Mouse (Mus musculus) 3134 (cell line): Measurements from ENCODE around the gene Il34.

ENCODE experiments used
- DNase-seq: peaks from one replicate; pipeline ENCODE4 v3.0.0-alpha.2; 2011; ENCODE audit warnings: low spot score; ENCODE audit not compliant: insufficient read length; ENCODE audit errors: extremely low read depth

Il34 gene

GRCm38 (mm10) chr8:110714827-110715519 lies 90.8 kb downstream of the Il34 start:
- no peak for DNase-seq

GRCm38 (mm10) chr8:110713073-110713472 lies 92.7 kb downstream of the Il34 start:
- DNase-seq = no peak

GRCm38 (mm10) chr8:110711271-110711934 lies 94.3 kb downstream of the Il34 start:
- DNase-seq = no peak

- no peak for DNase-seq
These were observed 95.1 kb downstream of the Il34 start for GRCm38 (mm10) chr8:110710593-110710992.

GRCm38 (mm10) chr8:110708429-110708828 lies 97.3 kb downstream of the Il34 start:
- no peak for DNase-seq

DNA sequence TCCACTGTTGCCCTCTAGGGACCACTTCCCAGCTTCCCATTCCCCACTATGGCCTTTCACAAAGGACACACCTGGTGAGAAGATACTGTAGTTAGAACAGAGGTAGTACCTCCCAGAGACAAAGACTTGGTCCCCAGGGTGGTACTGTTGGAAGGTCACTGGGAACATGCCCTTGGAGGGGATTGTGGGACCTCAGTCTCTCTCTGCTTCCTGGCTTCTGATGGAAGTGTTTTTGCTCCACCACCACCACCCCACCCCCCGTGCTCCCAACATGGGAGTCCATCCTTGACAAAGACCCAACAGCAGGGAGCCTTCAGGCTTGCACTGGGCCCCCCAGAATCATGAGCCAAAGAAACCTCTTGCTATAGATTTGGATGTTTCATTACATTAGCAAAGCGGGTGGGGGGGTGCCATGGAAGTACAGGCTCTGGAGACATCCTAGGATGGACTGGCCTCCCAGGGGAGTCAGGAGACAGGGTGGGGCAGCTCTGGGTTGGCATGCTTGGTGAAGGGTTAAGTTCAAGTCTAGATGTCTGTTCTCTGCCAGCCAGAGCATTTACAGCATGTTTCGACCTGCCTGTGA lies 99.3 kb downstream of the Il34 start:
- DNase-seq = no peak

DNA sequence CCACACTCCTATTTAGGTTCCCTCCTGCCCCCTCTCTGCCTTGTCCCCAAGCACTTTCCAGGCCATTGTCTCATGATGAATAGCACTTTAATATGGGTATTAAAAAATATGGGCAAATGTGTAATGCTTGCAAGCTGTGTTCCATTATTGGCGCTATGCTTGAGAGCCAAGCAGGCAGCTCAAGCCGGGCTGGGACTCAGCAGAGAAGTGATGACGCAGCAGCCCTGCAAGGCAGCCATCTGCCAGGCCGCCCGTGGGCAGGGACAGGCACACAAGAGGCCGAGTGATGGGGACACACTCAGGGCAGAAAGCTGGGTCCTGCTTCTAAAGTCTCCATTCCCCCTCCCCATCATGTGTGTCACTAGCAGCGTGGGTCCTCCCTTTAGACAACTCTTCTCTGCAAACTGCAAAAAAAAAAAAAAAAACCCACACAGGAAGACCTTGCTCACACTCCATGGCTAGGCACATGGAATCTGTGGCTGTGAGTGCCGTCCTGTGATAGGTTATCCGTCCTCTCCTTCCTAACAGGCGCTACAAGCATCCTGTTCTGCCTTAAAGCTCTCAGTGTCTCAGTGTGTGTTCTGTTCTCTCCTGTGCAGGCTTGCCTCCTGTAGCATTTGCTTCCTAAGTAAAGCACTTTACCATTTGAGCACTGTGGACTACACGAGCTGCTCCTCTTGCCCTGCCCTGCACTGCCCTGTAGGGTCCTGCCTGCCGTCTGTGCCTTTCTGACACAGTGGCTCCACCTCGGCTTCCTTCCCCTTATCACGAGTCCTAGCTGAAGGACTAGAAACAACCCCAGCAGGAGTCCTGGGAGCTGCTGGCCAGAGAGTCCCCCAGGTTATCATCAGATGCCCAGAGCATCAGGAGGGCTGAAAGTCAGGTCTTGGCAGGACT lies 100.1 kb downstream of the Il34 start:
- no peak for DNase-seq

DNA sequence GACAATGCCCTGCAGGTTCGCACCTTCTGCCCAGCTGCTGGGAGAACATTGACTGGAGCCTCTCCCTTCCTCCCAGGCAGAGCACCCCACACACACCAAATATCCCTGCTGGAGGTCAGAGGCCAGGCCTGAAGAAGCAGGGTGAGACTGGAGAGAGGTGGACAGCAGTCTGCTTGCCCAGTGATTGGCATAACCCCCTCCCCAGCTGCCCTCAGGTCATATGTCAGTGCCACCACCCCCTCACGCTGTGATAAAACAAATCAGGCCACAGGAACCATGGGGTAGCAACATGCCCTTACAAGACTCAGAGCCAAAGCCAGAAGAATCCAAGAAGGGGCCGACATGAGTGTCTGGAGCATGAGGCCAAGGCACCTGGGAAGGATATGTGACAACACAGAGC lies 101.6 kb downstream of the Il34 start:
- DNase-seq = no peak

GRCm38 (mm10) chr8:110703460-110704061 lies 102.2 kb downstream of the Il34 start:
- DNase-seq = no peak

GRCm38 (mm10) chr8:110702636-110703459 lies 102.9 kb downstream of the Il34 start:
- DNase-seq = no peak

GRCm38 (mm10) chr8:110700561-110700960 lies 105.2 kb downstream of the Il34 start:
- no peak for DNase-seq

DNA sequence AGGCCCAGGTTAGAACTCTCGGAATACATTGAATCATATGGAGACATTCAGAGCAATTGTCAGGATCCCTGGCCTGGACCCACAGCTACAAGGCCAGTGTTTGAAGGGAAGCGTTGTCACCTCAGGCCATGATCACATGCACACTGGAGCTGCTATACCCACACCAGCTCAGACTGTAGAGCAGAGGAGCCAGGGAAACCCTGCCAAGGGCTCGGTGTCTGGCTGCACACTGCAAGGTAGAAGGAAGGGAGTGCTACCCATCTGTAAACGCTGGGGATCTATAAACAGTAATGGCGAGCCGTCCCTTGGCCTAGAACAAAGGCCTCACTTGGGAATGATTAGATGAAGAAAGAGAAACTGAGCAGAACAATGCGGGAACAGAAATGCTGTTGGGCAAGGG lies 106.2 kb downstream of the Il34 start:
- DNase-seq = no peak

DNA sequence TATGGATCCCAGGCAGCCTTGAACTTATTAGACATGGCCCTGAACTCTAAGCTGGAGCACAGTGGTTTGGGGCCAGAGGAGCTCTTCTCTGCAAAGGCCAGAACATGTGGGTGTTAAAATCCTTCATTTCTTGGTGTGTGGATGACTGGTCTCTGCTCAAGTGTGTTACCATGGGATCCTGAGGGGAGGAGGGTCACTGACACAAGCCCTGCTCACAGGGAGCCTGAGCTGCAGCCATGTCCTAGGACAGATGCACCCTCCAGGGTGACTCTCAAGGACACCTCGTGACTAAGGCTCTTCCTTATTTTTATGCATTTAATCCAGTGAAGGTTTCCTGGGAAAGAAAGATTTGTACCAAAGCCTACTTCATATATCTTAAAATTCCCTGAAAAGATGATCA lies 107.6 kb downstream of the Il34 start:
- DNase-seq = no peak

DNA sequence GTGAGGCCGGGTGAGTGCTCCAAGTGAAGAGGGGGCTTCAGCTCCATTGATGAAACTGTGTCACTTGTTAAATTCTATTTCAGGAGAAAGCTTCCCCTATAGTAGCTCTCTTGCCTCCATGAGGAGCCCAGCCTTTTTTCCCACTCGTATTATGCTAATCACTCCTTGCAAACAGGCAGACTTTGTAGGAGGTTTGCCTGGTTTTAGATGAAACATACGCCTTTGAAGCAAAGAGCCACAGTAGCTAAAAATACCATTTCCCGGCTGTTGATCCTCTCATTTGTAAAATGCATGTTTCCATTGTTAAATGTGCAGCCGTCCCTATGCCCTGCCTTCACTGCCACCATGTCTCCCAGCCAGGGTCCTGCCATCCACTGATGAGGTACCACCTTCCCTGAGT lies 108.2 kb downstream of the Il34 start:
- DNase-seq = no peak

- DNase-seq = no peak
These were observed 109.7 kb downstream of the Il34 start for GRCm38 (mm10) chr8:110696051-110696450.

GRCm38 (mm10) chr8:110695431-110695830 lies 110.3 kb downstream of the Il34 start:
- no peak for DNase-seq

DNA sequence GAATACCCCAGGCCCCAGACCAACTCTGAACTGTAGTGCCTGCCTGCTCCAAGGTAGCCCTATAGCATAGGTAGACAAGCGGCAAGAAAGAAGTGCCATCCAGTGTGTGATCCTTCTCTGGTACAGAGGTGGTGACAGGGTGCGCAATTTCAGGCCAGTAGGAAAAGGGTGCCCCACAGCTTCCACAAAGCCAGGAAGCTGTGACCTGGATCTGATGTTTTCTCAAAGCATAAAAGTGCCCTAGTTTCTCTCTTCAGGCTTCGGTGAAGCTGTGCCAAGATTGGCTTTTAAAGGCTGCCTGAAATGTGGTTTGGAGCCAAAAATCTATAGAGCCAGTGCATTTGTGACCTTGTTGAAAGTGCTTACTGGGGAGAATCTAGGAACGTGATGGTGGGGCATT lies 110.9 kb downstream of the Il34 start:
- DNase-seq = no peak

GRCm38 (mm10) chr8:110694226-110694625 lies 111.5 kb downstream of the Il34 start:
- no peak for DNase-seq
